Mouse (Mus musculus) limb, embryonic 11.5 days (tissue): ENCODE data around the gene Hoxd8. TPM values are rescaled to one million over a fixed set of nuclear protein-coding genes. Genes with fewer than 3 reads are reported as not detected.

ENCODE experiments used
- ATAC-seq: fragments of 200-750 bp; cut with Nextera tagmentation; 2 replicates; pipeline ENCODE4 v1.8.0; 2017; ENCODE audit warnings: low read depth; ENCODE audit not compliant: insufficient number of reproducible peaks, low FRiP score, low TSS enrichment
- DNase-seq: peaks from one replicate; pipeline ENCODE4 v3.0.0-alpha.2; 2015; ENCODE audit warnings: low spot score
- H3K27ac ChIP-seq: fragments of 300-500 bp; sonication (generic); replicated peaks from 2 replicates; pipeline ENCODE4 v1.5.1; 2014; ENCODE audit warnings: low read depth, mild to moderate bottlenecking, low read length
- H3K27me3 ChIP-seq: fragments of 300-500 bp; sonication (generic); 2 replicates; pipeline ENCODE4 v1.6.1; 2014; ENCODE audit warnings: mild to moderate bottlenecking, low read length, mixed read lengths; ENCODE audit not compliant: control insufficient read depth, insufficient read depth
- H3K36me3 ChIP-seq: fragments of 300-500 bp; sonication (generic); 2 replicates; pipeline ENCODE4 v1.6.1; 2014; ENCODE audit warnings: mild to moderate bottlenecking, low read length, moderate library complexity, mixed read lengths; ENCODE audit not compliant: control insufficient read depth, insufficient read depth
- H3K4me1 ChIP-seq: fragments of 300-500 bp; sonication (generic); 2 replicates; pipeline ENCODE4 v1.6.1; 2014; ENCODE audit warnings: low read length, mixed read lengths; ENCODE audit not compliant: control insufficient read depth, insufficient read depth
- H3K4me2 ChIP-seq: fragments of 300-500 bp; sonication (generic); 2 replicates; pipeline ENCODE4 v1.6.1; 2014; ENCODE audit warnings: low read depth, mild to moderate bottlenecking, moderate library complexity; ENCODE audit not compliant: severe bottlenecking
- H3K4me3 ChIP-seq: fragments of 300-500 bp; sonication (generic); 2 replicates; pipeline ENCODE4 v1.5.1; 2014; ENCODE audit warnings: low read depth, low read length
- H3K9ac ChIP-seq: fragments of 300-500 bp; sonication (generic); 2 replicates; pipeline ENCODE4 v1.6.1; 2014; ENCODE audit warnings: mild to moderate bottlenecking, low read length
- H3K9me3 ChIP-seq: fragments of 300-500 bp; sonication (generic); 2 replicates; pipeline ENCODE4 v1.6.1; 2016; ENCODE audit warnings: low read length; ENCODE audit not compliant: control insufficient read depth
- WGBS: fragments of 180-500 bp; shearing (Covaris S2); extraction: QIAGEN DNeasy Blood & Tissue Kit; methylation state at CpG from one replicate; pipeline ENCODE4 v1.1.7; 2014; 5-methylcytosine and 5-hydroxymethylcytosine counted together
- polyA plus RNA-seq: library from polyadenylated mRNA; unstranded; fragments of >200 nt; fragmentation: Nextera tagmentation; extraction: Ambion mirVana; gene quantifications from 2 replicates; pipeline ENCODE4 v1.2.1, GENCODE M21; 2014

The Hoxd8 gene
- polyA plus RNA-seq, 1 experiment from 2014 or later = 13.1 TPM

DNA sequence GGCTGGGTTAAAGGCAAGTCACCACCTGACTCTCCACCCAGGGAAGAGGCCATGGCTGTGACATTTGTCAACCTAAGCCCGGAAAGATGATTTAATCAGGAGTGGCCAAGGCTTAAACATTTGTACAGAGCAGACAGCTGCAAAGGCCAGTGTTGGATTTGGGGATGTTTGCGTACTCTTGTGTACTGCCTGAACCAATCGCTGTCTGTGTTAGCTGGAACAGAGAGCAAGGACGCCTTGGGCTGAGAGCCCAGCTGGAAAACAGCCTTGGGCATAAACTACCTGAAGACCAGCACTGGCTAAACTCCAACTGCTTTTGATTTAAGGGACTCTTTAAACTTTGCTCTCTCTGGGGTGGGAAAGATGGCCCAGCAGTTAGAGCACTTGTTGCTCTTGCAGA, 4.3 kb downstream of the Hoxd8 start:
- peaks cover 20% of the 10 kb centered on the region for H3K4me1 ChIP-seq
- no peaks in the 10 kb centered on the region for H3K27me3 ChIP-seq
- 8% methylated on average over 4 of the region's 4 CpGs for WGBS
- H3K36me3 ChIP-seq = no peaks in the 10 kb centered on the region
- H3K4me2 ChIP-seq = peak overlapping the region; percentile 92
- H3K9me3 ChIP-seq = no peaks in the 10 kb centered on the region
- ATAC-seq = no peak
- H3K27ac ChIP-seq = no peak overlapping the region
- peak; percentile 44 for DNase-seq
- peak overlapping the region; percentile 17; the same call in 1 of the 2 replicates for H3K9ac ChIP-seq
- no peak overlapping the region for H3K4me3 ChIP-seq

DNA sequence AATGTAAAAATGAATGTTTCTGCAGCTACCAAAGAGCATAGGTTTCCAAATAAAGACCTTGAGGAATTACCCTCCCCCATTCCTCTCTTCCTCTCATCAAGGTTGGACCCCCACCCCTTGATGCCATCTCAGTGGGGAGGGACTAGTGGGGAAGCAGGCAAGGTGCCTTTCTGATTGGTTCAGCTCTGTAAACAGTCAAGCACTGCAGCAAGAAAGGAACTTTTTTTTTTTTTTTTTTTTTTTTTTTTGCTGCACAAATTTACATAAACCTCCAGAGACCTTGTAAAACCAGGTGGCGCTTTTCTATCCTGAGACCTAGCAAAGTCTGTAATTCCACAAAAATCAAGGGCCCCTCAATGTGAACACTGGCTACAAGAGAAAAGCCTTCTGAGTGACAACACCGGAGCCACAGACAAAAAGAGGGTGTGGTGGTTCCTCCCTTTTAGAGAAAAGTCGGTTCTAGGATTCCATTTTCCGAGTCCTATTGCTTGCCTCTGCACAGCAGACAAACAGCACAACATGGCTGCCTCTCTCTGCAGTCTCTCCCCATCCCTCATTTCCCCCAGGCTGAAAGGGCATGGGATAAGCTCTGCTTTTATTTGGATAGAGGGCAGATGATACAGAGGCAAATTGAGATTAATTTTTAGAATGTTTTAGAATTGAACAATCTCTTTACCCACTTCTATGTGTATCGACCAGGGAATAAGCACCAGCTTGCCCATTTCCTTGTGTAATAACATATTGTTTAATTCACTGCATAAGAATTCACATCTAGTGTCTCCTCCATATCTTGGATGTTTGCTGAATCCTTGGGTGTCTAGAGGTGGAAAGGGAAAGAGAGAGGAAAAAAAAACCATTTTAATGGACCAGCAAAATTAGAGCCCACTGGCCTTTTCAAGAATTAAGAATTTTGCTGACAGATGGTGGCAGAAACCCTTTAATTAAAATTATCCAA, 5.3 kb downstream of the Hoxd8 start:
- Histone ChIP-seq H3K4me1 (peaks cover 20% of the 10 kb centered on the region), H3K4me3 (no peak overlapping the region), H3K27me3 (no peaks in the 10 kb centered on the region), H3K4me2 (no peak overlapping the region), H3K27ac (no peak overlapping the region), H3K36me3 (no peaks in the 10 kb centered on the region), H3K9me3 (no peaks in the 10 kb centered on the region), H3K9ac (no peak overlapping the region)
- DNase-seq (peak; percentile 38), ATAC-seq (no peak)
- WGBS = 9% methylated on average over 5 of the region's 5 CpGs

DNA sequence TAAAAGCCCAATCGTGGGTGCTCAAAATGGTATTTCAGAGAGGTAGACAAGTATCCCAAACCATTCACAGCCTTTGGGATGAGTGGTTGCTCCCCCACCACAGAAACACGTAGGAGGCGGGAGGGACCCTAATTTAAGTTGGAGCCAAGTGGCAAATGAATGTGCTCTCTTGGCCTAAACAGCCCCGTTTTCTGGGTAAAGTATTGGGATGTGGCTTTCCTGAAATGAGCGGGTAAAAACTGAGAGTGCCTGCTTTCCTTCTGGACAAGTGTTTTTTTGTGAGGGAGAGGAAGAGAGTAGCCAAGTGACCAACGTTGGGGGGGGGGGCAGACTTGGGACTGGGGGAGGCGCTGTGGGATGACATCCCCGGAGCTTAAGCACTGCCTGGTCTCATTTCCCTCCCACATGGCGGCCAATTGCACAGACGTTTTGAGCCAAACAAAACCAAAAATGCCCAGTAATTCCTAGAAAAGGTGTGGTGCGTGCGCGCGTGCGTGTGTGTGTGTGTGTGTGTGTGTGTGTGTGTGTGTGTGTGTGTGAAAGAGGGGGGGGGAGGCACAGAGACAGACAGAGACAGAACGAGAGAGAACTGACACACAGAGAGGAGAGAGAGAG, 6.6 kb downstream of the Hoxd8 start:
- Histone ChIP-seq H3K27ac (peak overlapping the region; percentile 88; the same call in 1 of the 2 replicates), H3K4me2 (peak overlapping the region; percentile 86), H3K9me3 (no peaks in the 10 kb centered on the region), H3K27me3 (no peaks in the 10 kb centered on the region), H3K9ac (peak overlapping the region; percentile 91; the same call in 1 of the 2 replicates), H3K36me3 (no peaks in the 10 kb centered on the region), H3K4me1 (peaks cover 30% of the 10 kb centered on the region), H3K4me3 (peak overlapping the region; percentile 74)
- WGBS = 1% methylated on average over 16 of the region's 16 CpGs
- ATAC-seq (no peak), DNase-seq (peak; percentile 42)

DNA sequence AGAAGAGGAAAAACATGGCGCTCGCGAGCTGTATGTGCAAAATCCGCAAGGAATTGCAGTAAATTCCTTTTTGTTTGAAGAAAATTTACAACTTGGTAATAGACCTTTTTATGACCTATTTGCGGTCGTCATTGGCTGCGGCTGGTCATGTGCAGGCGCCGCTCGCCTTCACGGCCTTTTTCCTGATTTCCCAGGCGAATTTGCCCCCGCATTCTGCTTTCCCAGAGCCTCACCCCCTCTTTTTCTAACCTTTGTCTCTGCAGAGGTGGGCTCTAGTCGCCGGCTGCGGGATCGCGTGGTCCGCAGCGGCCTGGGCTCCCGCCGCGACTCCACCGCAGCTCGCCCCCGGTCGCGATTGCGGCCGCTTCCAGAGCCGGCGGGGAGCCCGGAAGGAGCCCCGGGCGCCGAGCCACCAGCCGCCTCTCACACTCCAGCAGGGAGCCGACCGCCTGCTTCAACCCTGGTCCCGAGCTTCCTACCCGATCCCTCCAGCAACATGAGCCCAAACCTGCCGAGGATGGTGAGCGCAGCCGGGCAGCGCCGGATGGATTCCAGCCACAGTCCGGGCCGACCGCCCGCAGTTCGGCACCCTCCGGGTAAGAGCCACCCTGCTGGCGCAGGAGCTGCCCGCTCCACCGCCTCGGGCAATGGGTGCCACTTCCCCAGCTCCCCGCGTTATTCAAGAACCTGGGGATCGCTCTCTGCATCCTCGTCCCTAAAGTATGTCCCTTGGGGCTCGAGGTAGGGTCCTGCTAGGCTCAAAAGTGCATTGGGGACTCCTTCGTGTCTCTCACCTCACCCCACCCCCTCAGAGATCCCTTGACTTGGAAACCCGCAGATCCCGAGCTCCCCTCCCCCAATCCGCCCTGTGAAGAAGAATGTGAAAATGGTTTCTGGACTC, 7.6 kb downstream of the Hoxd8 start, which contains the start of the genes Hoxd3 and Hoxd4:
Gene Hoxd3, plus strand, starts transcription at position 207 of the 901 bp plus-strand sequence.
Gene Hoxd4, plus strand, starts transcription at position 209 of the 901 bp plus-strand sequence.
- Histone ChIP-seq H3K27me3 (no peaks in the 10 kb centered on the region), H3K4me1 (peaks cover 33% of the 10 kb centered on the region), H3K36me3 (no peaks in the 10 kb centered on the region), H3K4me3 (peak within 1 kb of the TSS; percentile 74), H3K4me2 (peak within 1 kb of the TSS; percentile 86), H3K9ac (peak within 1 kb of the TSS; percentile 91), H3K27ac (peak within 1 kb of the TSS; percentile 88), H3K9me3 (no peaks in the 10 kb centered on the region)
- peak; percentile 32 for ATAC-seq
- WGBS = under 1% methylated on average over 65 of the region's 65 CpGs
- DNase-seq = peak; percentile 84

DNA sequence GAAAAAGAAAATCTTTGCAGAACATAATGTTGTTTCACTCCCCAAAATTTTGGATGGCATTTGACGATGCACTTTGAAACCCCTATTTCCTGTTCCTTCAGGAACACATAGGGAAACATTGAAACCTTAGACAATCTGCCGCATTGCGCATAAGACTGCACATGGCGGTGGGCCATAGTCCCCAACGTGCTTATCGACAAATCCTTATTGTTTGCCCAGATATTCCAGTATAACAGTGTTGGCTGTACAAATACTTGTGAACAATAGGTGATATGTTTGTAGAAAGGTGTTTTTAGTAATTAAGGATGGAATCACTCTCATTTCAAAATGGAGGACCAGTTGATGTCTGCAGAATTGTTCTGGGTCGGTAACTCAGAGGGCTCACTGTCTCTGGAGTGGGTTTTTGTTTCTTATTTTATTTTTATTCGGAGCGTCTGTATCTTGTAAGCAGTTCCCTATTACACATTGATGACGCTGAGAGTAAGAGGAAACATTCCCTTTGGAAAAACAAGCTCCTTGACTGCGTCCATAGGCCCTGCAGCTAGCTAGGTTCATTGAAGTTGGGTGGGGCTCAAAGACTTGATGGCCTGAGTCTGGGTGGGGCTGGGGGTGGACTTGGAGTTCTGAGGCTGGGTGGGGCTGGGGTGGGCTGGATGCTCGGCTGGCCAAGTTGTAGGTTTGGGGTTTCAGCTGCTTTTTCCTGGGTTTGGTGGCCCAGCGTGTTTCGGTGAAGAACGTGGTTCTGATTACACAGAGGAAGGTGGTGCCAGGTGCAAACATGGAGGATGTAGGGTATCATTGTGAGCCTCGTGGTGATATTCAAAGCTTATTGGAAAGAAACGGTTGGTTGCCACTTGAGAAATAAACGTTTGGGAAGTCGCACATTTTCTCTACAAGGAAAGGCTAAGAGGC, 9.1 kb downstream of the Hoxd8 start:
- Histone ChIP-seq H3K4me2 (peak overlapping the region; percentile 86), H3K27me3 (peaks cover 4% of the 10 kb centered on the region; the same call in 1 of the 2 replicates), H3K4me3 (peak overlapping the region; percentile 74), H3K9ac (peak overlapping the region; percentile 3; the same call in 1 of the 2 replicates), H3K9me3 (no peaks in the 10 kb centered on the region), H3K36me3 (no peaks in the 10 kb centered on the region), H3K27ac (no peak overlapping the region), H3K4me1 (peaks cover 26% of the 10 kb centered on the region)
- WGBS = 3% methylated on average over 19 of the region's 19 CpGs
- ATAC-seq (no peak), DNase-seq (peak; percentile 52)

DNA sequence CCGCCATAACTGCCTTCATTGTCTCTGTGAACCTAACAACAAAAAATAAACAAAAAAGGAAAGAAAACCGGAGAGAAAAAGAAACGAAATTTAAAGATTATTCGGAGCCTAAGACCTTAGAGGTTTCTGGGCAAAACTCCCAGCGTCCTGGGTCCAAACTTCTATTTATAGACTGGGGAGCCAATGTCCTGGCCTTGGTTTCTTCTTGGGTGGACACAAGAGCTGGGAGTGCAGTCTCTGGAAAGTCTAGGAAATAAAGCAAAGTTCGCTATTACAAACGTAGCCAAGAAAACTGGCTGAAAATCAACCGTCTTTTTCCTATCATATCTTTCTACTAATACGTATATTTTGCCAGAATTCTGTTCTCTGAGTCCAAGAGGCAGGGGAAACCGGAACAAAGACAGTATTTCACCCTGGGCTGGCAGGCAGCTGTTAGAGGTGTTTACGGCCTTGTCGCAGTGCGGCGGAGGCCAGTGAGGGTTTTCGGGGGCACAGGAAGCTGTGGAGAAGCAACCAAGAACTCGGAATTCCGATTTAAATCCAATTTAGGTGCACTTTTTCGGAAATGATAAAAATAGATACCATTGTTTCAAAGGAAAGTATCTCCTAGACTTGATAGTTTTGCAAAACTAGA, 9.9 kb downstream of the Hoxd8 start:
- Histone ChIP-seq H3K9ac (peak overlapping the region; percentile 3; the same call in 1 of the 2 replicates), H3K4me2 (peak overlapping the region; percentile 86), H3K4me1 (peaks cover 22% of the 10 kb centered on the region), H3K9me3 (no peaks in the 10 kb centered on the region), H3K4me3 (peak overlapping the region; percentile 74), H3K36me3 (no peaks in the 10 kb centered on the region), H3K27me3 (peaks cover 4% of the 10 kb centered on the region; the same call in 1 of the 2 replicates), H3K27ac (no peak overlapping the region)
- WGBS = 1% methylated on average over 18 of the region's 18 CpGs
- ATAC-seq (no peak), DNase-seq (peak; percentile 76)

DNA sequence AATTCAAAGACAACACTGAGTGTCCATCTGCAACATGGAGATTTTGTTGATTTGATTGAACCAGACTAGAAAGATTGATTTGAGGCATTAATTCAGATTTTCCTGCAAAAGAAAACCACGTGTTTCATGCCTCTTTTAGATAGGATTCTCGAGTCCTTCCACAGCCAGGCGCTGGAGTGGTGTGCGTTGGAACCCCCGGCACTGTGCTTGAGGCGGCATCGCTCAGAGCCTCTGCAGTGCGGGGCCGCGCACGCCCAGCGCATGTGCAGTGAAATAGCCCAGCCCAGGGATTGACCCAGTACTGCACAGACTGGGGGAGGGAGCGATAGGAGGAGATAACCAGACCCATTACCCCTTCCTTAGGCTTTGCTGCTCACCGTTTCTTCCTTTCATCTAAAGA, 10.5 kb downstream of the Hoxd8 start:
- Histone ChIP-seq H3K27ac (no peak overlapping the region), H3K27me3 (peaks cover 6% of the 10 kb centered on the region; the same call in 1 of the 2 replicates), H3K36me3 (no peaks in the 10 kb centered on the region), H3K4me3 (no peak overlapping the region; the same call in none of the 2 replicates), H3K4me1 (peaks cover 27% of the 10 kb centered on the region), H3K9ac (no peak overlapping the region), H3K4me2 (peak overlapping the region; percentile 86), H3K9me3 (no peaks in the 10 kb centered on the region)
- DNase-seq = peak; percentile 65
- no peak for ATAC-seq
- WGBS = under 1% methylated on average over 14 of the region's 14 CpGs
